Mouse (Mus musculus): Measurements from ENCODE around the gene Tjp2. TPM values are rescaled to one million over a fixed set of nuclear protein-coding genes. Genes with fewer than 3 reads are reported as not detected.
"Not testable (repeated sequence)": the region's sequence is repeated elsewhere in the genome, so short reads cannot be mapped to it uniquely, and the experiment has no call there.

Gene Tjp2
- polyA plus RNA-seq, 1 experiment from 2014 or later, result 28.7 TPM

DNA sequence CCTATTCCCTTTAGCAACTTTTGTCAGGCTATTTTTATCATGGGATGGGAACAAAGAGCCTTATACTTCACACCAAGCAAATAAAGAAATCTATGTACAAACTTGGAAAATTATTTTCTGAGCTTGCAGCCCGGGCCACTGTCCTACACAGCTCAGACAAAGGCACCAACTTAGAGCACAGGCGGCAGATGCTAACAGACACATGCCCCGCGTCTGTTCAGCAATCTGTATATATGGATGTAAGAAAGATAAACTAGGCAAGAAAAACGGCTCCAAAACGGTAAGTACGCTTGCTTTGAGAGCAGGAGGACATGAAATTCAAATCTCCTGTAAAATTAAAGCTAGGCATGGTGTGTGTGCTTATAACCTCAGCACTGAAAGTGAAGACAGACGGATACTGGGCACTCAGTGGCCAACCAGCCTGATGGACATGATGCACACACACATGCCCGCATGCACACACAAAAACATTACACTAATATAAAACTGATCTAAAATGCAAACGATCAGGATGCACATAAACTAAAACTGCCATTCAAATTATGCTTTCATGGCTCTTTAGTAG lies 122.2 kb downstream of the Tjp2 start:
- H3K4me3 ChIP-seq, result no peak overlapping the region
- no peak overlapping the region for H3K9ac ChIP-seq
- no peak overlapping the region for H3K27ac ChIP-seq
- H3K4me1 ChIP-seq, result no peaks in the 10 kb centered on the region
- no peaks in the 10 kb centered on the region for H3K9me3 ChIP-seq (replicated peaks)
- ATAC-seq (ENCODE audit: low FRiP score), result no peak
- peaks cover 13% of the 10 kb centered on the region for H3K36me3 ChIP-seq
- no peaks in the 10 kb centered on the region for H3K27me3 ChIP-seq
- H3K4me2 ChIP-seq (replicated peaks), result no peak overlapping the region
- WGBS, result 93% methylated on average over 10 of the region's 10 CpGs

DNA sequence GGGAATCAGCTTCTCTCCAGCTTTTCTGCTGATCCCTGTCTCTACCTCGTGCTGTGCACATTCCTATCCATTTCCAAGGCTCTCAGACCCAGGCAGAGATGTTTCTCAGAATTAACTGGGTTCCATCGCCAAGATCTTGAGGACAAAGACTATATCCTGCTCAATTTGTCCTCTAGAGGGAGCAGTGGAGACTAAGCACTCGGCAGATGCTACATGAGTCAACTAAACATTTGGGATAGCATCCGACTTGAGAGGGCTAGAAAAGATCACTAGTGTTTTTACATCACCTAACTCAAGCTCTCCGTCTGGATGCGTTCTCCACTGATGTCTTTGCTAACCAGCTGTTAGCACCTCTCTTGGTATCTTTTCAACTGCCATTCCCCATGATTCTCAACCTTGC lies 123.6 kb downstream of the Tjp2 start:
- 81% methylated on average over 6 of the region's 6 CpGs for WGBS
- H3K4me3 ChIP-seq, result no peak overlapping the region
- H3K27me3 ChIP-seq, result no peaks in the 10 kb centered on the region
- no peaks in the 10 kb centered on the region for H3K4me1 ChIP-seq
- H3K36me3 ChIP-seq, result peaks cover 14% of the 10 kb centered on the region
- no peak for ATAC-seq (ENCODE audit: low FRiP score)
- no peak overlapping the region for H3K4me2 ChIP-seq (replicated peaks)
- H3K9me3 ChIP-seq (replicated peaks), result no peaks in the 10 kb centered on the region
- no peak overlapping the region for H3K27ac ChIP-seq
- H3K9ac ChIP-seq, result no peak overlapping the region

DNA sequence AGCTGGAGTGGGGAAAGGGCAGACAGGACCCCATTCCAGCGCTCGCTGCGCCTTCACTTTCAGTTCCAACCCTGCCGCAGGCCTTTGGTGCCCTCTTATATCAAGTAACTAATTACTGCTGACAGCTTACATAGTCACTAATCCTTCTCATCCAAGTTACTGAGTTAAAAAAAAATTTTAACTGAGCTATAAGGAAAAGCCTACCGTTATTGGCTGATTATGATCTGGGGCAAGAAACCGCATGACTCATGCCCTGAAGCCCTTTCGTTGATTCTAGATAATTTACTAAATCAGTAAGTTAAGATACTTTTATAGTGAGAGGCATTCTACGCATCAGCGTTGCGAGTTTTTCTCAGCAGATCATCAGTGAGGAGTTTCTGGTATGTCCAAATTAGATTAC lies 126.1 kb downstream of the Tjp2 start:
- Histone ChIP-seq H3K36me3 (peaks cover 20% of the 10 kb centered on the region), H3K4me1 (no peaks in the 10 kb centered on the region), H3K4me2 (replicated peaks) (no peak overlapping the region), H3K27me3 (no peaks in the 10 kb centered on the region), H3K9me3 (replicated peaks) (no peaks in the 10 kb centered on the region), H3K27ac (no peak overlapping the region), H3K4me3 (no peak overlapping the region), H3K9ac (no peak overlapping the region)
- WGBS, result 88% methylated on average over 10 of the region's 10 CpGs
- ATAC-seq (ENCODE audit: low FRiP score), result no peak

DNA sequence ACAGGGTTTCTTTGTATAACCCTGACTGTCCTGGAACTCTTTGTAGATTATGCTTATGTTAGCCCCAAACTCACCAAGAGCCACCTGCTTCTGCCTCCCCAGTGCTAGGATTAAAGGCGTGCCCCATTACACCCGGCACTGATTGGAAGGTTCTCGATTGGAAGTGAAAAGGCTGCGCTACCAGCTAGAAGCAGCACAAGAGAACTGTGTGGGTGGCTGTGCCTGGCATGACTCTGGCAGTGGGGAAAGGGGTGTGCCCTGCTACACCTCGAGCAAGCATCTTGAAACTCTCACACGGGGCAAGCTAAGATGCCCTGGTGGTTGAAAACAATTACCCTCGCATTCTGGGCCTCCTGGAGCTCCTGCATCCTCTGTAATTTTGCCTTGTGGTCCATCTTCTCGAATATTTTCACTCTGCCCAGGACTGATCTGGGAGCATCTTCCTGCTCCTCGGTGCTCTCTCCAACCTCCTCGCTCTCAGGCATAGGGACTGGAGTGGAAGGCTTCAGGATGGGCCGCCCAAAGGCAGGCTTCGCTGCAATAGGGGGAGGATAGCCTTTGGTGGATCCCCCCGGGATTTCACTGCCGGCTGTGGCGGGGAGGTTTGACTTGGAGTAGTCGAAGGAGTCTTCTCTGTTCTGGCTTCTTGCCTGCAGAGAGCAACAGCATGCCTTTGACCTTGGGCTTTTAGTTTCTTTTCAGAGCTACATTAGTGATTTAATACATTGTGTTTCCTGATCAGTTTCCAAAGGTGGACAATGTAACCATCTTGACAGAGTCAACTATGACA lies 127.0 kb downstream of the Tjp2 start:
- H3K27ac ChIP-seq, result no peak overlapping the region
- no peaks in the 10 kb centered on the region for H3K27me3 ChIP-seq
- no peak overlapping the region for H3K4me3 ChIP-seq
- no peak overlapping the region for H3K9ac ChIP-seq
- H3K9me3 ChIP-seq (replicated peaks), result no peaks in the 10 kb centered on the region
- H3K4me1 ChIP-seq, result no peaks in the 10 kb centered on the region
- peaks cover 20% of the 10 kb centered on the region for H3K36me3 ChIP-seq
- WGBS, result 86% methylated on average over 16 of the region's 16 CpGs
- no peak for ATAC-seq (ENCODE audit: low FRiP score)
- H3K4me2 ChIP-seq (replicated peaks), result no peak overlapping the region

DNA sequence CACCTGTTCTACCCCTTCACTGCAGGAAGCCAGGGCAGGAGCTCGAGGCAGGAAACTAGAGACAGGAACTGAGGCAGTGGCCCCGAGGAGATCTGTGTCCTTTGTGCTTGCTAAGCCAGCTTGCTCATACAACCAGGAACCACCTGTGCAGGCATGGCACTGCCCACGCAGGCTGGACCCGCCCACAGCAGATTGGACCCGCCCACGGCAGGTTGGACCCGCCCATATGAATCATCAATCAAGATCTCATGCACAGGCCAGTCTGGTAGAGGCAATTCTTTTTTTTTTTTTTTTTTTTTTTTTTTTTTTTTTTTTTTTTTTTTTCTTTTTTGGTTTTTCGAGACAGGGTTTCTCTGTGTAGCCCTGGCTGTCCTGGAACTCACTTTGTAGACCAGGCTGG lies 132.8 kb downstream of the Tjp2 start:
- not testable (repeated sequence) for H3K36me3 ChIP-seq; H3K9ac ChIP-seq; H3K27ac ChIP-seq; H3K4me1 ChIP-seq; H3K4me3 ChIP-seq; H3K4me2 ChIP-seq (replicated peaks); H3K9me3 ChIP-seq (replicated peaks); ATAC-seq (ENCODE audit: low FRiP score); H3K27me3 ChIP-seq
- 77% methylated on average over 8 of the region's 8 CpGs for WGBS

DNA sequence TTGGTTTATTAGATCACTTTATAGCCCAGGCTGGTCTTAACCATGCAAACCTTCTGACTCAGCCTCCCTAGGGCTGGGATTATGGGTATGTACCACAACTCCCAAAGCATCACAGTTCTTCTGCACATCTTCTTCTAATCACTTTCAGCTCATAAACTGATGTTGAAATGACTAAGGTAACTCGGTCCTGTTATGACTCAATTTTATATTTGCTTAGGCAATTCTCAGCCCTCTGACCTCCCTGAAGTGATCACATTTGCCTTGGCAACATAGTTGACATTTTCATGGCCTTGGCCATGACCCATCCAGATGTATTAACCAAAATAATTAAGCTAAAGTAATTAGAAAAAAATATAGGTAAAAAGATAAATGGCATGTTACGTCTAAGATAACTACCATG lies 134.5 kb downstream of the Tjp2 start:
- Histone ChIP-seq H3K4me1 (no peaks in the 10 kb centered on the region), H3K9ac (no peak overlapping the region), H3K27ac (no peak overlapping the region), H3K4me3 (no peak overlapping the region), H3K9me3 (replicated peaks) (no peaks in the 10 kb centered on the region), H3K36me3 (peaks cover 3% of the 10 kb centered on the region), H3K27me3 (no peaks in the 10 kb centered on the region), H3K4me2 (replicated peaks) (no peak overlapping the region)
- 88% methylated on average over 2 of the region's 2 CpGs for WGBS
- no peak for ATAC-seq (ENCODE audit: low FRiP score)

DNA sequence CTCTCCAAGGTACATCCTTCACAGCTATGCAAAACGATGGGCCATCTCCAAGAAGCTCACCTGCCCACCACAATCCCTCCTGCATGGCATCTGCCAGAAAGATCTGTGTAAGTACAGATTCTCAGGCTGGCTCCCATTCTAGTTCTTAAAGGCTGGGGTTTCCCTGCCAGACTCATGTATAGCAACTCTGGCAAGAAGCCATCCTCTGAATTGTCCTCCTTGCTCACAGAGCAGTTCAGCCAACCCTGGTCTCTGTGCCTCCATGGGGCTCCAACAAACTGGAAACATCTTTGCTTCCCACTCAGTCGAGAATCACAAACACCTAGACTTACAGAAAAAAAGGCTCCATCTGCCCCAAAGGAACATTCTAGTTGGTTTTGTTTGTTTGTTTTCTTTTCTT lies 139.5 kb downstream of the Tjp2 start:
- Histone ChIP-seq H3K9ac (no peak overlapping the region), H3K9me3 (replicated peaks) (no peaks in the 10 kb centered on the region), H3K27me3 (no peaks in the 10 kb centered on the region), H3K4me3 (no peak overlapping the region), H3K36me3 (no peaks in the 10 kb centered on the region), H3K4me1 (peaks cover 2% of the 10 kb centered on the region; the same call in 1 of the 2 replicates), H3K27ac (no peak overlapping the region), H3K4me2 (replicated peaks) (no peak overlapping the region)
- no peak for ATAC-seq (ENCODE audit: low FRiP score)
- 89% methylated on average over 2 of the region's 2 CpGs for WGBS

DNA sequence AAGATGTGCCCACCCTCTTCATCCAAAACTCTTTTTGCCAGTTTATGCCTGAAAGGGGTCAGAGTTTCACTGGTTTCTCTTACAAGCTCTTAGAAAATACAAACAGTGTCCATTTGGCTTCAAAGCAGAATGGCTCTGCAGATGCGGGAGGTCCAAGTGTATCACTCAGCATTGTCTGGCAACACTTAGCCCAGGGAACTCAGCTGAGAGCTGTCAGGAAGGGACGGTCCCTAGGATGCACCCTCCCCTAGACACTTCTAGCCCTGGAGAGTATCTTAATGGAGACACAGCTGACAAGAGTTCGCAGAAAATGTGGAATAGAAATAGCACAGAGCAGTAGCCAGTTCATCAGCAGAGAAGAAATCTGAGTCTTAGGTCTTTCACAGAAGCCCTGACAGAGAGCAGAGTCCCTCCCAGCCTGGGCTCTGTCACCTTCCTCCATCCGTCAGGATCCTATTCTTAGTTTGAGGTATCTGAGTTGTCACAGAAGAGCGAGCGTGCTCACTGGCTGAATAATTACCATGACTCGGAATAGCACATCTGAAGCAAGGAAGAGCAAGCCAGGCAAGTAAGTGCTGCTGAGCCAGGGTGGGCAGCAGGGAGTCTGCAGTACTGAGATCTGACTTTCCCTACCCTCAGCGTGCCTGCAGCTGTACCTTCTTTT lies 144.3 kb downstream of the Tjp2 start:
- no peak overlapping the region for H3K9ac ChIP-seq
- WGBS, result 40% methylated on average over 8 of the region's 8 CpGs
- H3K27me3 ChIP-seq, result no peaks in the 10 kb centered on the region
- no peaks in the 10 kb centered on the region for H3K36me3 ChIP-seq
- H3K4me1 ChIP-seq, result peaks cover 2% of the 10 kb centered on the region; the same call in 1 of the 2 replicates
- no peaks in the 10 kb centered on the region for H3K9me3 ChIP-seq (replicated peaks)
- ATAC-seq (ENCODE audit: low FRiP score), result no peak
- H3K4me2 ChIP-seq (replicated peaks), result no peak overlapping the region
- H3K27ac ChIP-seq, result no peak overlapping the region
- no peak overlapping the region for H3K4me3 ChIP-seq

DNA sequence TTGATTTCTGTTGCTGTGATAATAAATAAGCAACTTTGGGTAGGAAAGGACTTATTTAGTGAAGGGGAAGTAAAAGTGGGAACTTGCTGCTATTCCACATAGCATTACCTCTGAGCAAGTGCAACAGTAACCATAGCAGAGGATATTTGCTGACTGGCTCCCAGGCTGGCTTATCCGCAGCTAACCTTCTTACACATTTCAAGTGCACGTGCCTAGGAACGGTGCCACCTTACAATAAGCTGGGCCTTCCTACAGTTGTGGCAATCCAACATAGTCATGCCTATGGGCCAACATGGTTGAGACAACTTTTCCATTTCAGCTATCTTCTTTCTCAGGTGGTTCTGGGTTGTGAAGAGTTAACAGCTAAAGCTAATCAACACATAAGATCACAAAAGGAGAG lies 147.2 kb downstream of the Tjp2 start:
- Histone ChIP-seq H3K27ac (no peak overlapping the region), H3K4me3 (no peak overlapping the region), H3K4me2 (replicated peaks) (no peak overlapping the region), H3K9ac (no peak overlapping the region), H3K9me3 (replicated peaks) (0 out of 2 replicates have a peak, but pooled peaks cover 8% of the 10 kb centered on the region), H3K4me1 (peaks cover 2% of the 10 kb centered on the region; the same call in 1 of the 2 replicates), H3K27me3 (no peaks in the 10 kb centered on the region), H3K36me3 (no peaks in the 10 kb centered on the region)
- no peak for ATAC-seq (ENCODE audit: low FRiP score)
- whole genome bisulfite sequencing, result 91% methylated on average over 3 of the region's 3 CpGs

DNA sequence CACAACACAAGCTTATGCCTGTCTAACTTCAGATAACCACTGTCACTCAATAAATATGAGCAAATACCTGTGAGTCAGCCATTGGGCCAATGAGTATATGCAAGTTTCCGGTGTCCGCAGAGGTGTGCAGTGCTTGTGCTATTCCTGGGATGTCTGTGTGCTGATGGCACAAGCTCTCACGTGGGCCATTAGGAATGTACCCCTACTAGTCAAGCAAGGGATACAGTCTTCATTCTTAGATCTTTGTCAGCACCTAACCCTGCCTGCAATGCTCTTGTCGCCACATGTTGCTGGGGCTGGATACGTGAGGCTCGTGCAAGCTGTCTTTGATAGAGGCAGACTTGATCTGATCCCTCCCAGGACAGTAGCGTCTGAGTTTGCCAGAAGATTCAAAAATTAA lies 148.3 kb downstream of the Tjp2 start:
- H3K27ac ChIP-seq, result no peak overlapping the region
- no peak for ATAC-seq (ENCODE audit: low FRiP score)
- no peak overlapping the region for H3K4me2 ChIP-seq (replicated peaks)
- WGBS, result 91% methylated on average over 7 of the region's 7 CpGs
- H3K9ac ChIP-seq, result no peak overlapping the region
- H3K4me1 ChIP-seq, result peaks cover 2% of the 10 kb centered on the region; the same call in 1 of the 2 replicates
- H3K9me3 ChIP-seq (replicated peaks), result 0 out of 2 replicates have a peak, but pooled peaks cover 8% of the 10 kb centered on the region
- H3K4me3 ChIP-seq, result no peak overlapping the region
- H3K27me3 ChIP-seq, result no peaks in the 10 kb centered on the region
- H3K36me3 ChIP-seq, result no peaks in the 10 kb centered on the region

DNA sequence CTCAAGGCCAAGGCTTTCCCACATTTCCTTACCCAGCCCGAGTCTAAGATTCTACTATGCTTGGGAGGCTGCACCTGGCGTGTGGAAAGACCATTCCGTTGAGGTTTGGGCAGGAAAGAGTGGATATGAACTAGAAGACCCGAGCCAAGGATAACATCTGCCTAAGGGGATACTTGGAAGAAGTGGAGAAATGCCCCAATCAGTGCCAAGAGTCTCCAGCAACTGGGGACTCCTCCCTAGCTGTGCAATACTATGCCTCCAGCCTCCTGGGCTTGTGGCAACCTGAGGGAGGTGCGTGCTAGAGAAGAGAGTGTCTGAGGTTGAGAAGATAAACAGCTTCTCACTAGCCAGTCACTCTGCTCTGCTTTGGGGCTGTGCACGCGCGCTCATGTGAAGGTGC lies 148.9 kb downstream of the Tjp2 start:
- ATAC-seq (ENCODE audit: low FRiP score), result no peak
- 88% methylated on average over 8 of the region's 8 CpGs for WGBS
- Histone ChIP-seq H3K27me3 (no peaks in the 10 kb centered on the region), H3K27ac (no peak overlapping the region), H3K4me1 (peaks cover 2% of the 10 kb centered on the region; the same call in 1 of the 2 replicates), H3K4me3 (no peak overlapping the region), H3K9me3 (replicated peaks) (0 out of 2 replicates have a peak, but pooled peaks cover 8% of the 10 kb centered on the region), H3K36me3 (no peaks in the 10 kb centered on the region), H3K9ac (no peak overlapping the region), H3K4me2 (replicated peaks) (no peak overlapping the region)

DNA sequence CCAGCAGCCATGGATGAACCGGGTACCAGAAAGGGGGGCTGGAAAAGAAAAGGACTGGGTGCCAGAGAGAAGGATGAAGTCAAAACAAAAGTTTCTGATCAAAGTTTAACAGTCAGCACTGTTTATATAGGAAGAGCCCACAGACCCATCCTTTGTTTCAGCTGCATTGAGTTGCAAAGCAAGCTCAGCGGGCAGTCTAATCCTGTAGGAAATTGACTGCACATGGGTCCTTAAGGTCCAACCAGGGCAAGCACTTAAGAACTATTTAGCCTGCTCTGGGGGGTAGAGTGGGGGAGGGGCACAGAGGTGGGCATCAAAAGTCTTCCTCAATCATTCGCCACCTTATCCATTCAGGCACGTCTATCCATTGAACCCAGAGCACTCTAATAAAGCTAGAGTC lies 151.7 kb downstream of the Tjp2 start:
- Histone ChIP-seq H3K36me3 (no peaks in the 10 kb centered on the region), H3K9ac (no peak overlapping the region), H3K9me3 (replicated peaks) (0 out of 2 replicates have a peak, but pooled peaks cover 10% of the 10 kb centered on the region), H3K4me2 (replicated peaks) (no peak overlapping the region), H3K4me1 (no peaks in the 10 kb centered on the region), H3K4me3 (no peak overlapping the region), H3K27ac (no peak overlapping the region), H3K27me3 (no peaks in the 10 kb centered on the region)
- 49% methylated on average over 4 of the region's 4 CpGs for WGBS
- ATAC-seq (ENCODE audit: low FRiP score), result no peak
